Mouse (Mus musculus): ENCODE measurements around the gene Itpr2.

DNA sequence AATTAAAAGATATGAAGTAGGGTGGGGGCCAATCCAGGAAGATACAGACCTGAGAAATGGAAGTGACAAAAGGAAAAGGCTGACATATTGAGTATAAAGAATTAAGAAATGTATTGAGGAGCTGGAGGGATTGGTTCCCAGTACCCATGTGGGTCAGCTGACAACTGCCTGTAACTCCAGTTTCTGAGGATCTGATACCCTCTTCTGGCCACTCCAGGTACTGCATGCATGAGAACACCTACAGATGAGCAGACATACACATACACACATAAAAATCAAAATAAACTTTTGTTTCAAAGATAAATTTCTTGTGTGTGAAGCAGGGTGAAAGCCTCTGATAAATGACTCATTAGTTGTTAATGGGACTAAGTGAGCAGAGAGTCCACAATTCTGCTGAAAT, 203.3 kb downstream of the Itpr2 start:
- TF ChIP-seq CTCF (IDR thresholded peaks at IDR 0.05; ENCODE audit: extremely low read depth, insufficient read length, insufficient replicate concordance, low read depth, low read length) (no peak; the same call in 1 of the 2 replicates), POLR2A (IDR thresholded peaks at IDR 0.05; ENCODE audit: low read depth, low read length) (no peak)
